Mouse (Mus musculus) intestine, embryonic 16.5 days (tissue): ENCODE data around the gene Lipc. TPM values are rescaled to one million over a fixed set of nuclear protein-coding genes. Genes with fewer than 3 reads are reported as not detected.
A peak's percentile ranks its signal among the peaks of the same experiment; 100 is the strongest.

Source experiments
- ATAC-seq: fragments of 200-750 bp; cut with Nextera tagmentation; 2 replicates; pipeline ENCODE4 v1.8.0; 2017; ENCODE audit warnings: moderate TSS enrichment, moderate library complexity
- H3K27ac ChIP-seq: fragments of 300-500 bp; sonication (generic); 2 replicates; pipeline ENCODE4 v1.5.1; 2014; ENCODE audit warnings: mild to moderate bottlenecking, low read length
- H3K27me3 ChIP-seq: fragments of 300-500 bp; sonication (generic); replicated peaks from 2 replicates; pipeline ENCODE4 v1.6.1; 2014; ENCODE audit warnings: low read length, control low read depth, mixed read lengths; ENCODE audit not compliant: control insufficient read depth, insufficient read depth
- H3K36me3 ChIP-seq: fragments of 300-500 bp; sonication (generic); 2 replicates; pipeline ENCODE4 v1.6.1; 2014; ENCODE audit warnings: low read length, control low read depth; ENCODE audit not compliant: control insufficient read depth, insufficient read depth
- H3K4me1 ChIP-seq: fragments of 300-500 bp; sonication (generic); 2 replicates; pipeline ENCODE4 v1.6.1; 2014; ENCODE audit warnings: low read length, control low read depth, mixed read lengths; ENCODE audit not compliant: control insufficient read depth, insufficient read depth
- H3K4me2 ChIP-seq: fragments of 300-500 bp; sonication (generic); 2 replicates; pipeline ENCODE4 v1.6.1; 2014; ENCODE audit warnings: low read depth, low read length, control low read depth
- H3K4me3 ChIP-seq: fragments of 300-500 bp; sonication (generic); 2 replicates; pipeline ENCODE4 v1.5.1; 2014; ENCODE audit warnings: mild to moderate bottlenecking, low read length
- H3K9ac ChIP-seq: fragments of 300-500 bp; sonication (generic); 2 replicates; pipeline ENCODE4 v1.6.1; 2014; ENCODE audit warnings: low read depth, low read length
- H3K9me3 ChIP-seq: fragments of 300-500 bp; sonication (generic); 2 replicates; pipeline ENCODE4 v1.6.1; 2016; ENCODE audit warnings: low read length, control low read depth; ENCODE audit not compliant: control insufficient read depth
- WGBS: fragments of 180-500 bp; shearing (Covaris S2); extraction: QIAGEN DNeasy Blood & Tissue Kit; methylation state at CpG from one replicate; pipeline ENCODE4 v1.1.7; 2014; 5-methylcytosine and 5-hydroxymethylcytosine counted together
- polyA plus RNA-seq: library from polyadenylated mRNA; unstranded; fragments of >200 nt; fragmentation: Nextera tagmentation; extraction: Ambion mirVana; gene quantifications from 2 replicates; pipeline ENCODE4 v1.2.1, GENCODE M21; 2015

The Lipc gene
- polyA plus RNA-seq, 1 experiment from 2014 or later: 1.4 TPM

DNA sequence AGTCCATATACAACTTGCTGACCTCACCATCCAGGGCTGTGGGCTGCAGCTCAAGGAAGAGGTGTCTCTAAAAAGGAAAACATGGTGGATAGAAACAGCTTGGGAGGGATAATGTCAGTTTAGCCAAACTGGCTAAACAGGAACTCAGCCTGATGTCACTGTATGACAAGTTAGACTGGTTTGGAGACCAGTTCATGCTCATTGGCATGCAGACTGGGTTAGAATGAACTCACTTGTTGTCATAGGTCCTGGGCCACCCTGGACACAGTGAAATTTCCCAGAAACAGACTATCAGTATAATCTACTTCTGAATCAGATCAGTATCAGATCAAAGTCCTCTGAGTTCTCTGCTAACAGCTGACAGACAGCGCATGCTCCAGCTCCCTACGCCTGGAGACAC, 63.5 kb downstream of the Lipc start:
- 73% methylated on average over 2 of the region's 2 CpGs for WGBS
- H3K4me3 ChIP-seq: no peak overlapping the region
- H3K27me3 ChIP-seq: no peaks in the 10 kb centered on the region
- no peak overlapping the region for H3K9ac ChIP-seq
- 0 out of 2 replicates have a peak, but pooled peaks cover 4% of the 10 kb centered on the region for H3K9me3 ChIP-seq
- peak; percentile 76 for ATAC-seq
- H3K36me3 ChIP-seq: no peaks in the 10 kb centered on the region
- H3K27ac ChIP-seq: peak overlapping the region; percentile 56
- H3K4me2 ChIP-seq: peak overlapping the region; percentile 8; the same call in 1 of the 2 replicates
- H3K4me1 ChIP-seq: peaks cover 9% of the 10 kb centered on the region

DNA sequence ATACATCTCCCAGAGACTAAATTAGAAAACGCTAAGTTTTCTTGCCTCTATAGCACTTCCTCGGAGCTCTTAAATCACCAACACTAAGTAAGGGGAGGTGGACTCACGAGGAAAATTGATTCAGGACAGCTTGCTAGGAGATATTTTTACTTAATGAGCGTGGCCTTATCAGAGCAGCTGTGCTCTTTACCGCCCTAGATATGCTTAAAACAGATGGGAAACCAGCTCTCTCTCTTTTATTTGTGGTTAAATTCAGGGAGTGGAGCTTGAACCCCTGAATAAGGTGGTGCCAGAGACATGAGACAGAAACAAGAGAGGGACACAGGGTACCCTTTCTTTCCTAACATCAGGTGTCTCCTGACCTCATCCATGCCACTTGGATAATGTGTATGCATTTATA, 70.0 kb downstream of the Lipc start:
- no peak overlapping the region for H3K4me2 ChIP-seq
- H3K27me3 ChIP-seq: no peaks in the 10 kb centered on the region
- H3K27ac ChIP-seq: no peak overlapping the region
- H3K9ac ChIP-seq: no peak overlapping the region
- no peak for ATAC-seq
- H3K9me3 ChIP-seq: no peaks in the 10 kb centered on the region
- WGBS: 55% methylated on average over 5 of the region's 5 CpGs
- H3K4me3 ChIP-seq: no peak overlapping the region
- no peaks in the 10 kb centered on the region for H3K4me1 ChIP-seq
- H3K36me3 ChIP-seq: no peaks in the 10 kb centered on the region

- no peak overlapping the region for H3K27ac ChIP-seq
- ATAC-seq: no peak
These were observed 73.2 kb downstream of the Lipc start for GRCm38 (mm10) chr9:70878823-70879222.

GRCm38 (mm10) chr9:70878157-70878556, 73.9 kb downstream of the Lipc start:
- H3K36me3 ChIP-seq: no peaks in the 10 kb centered on the region
- no peak for ATAC-seq

More at GRCm38 (mm10) chr9:70878823-70879222, 73.2 kb downstream of the Lipc start:
- no peak overlapping the region for H3K4me2 ChIP-seq
- H3K9me3 ChIP-seq: no peaks in the 10 kb centered on the region
- no peak overlapping the region for H3K4me3 ChIP-seq
- no peaks in the 10 kb centered on the region for H3K4me1 ChIP-seq
- H3K36me3 ChIP-seq: no peaks in the 10 kb centered on the region
- no peak overlapping the region for H3K9ac ChIP-seq
- H3K27me3 ChIP-seq: no peaks in the 10 kb centered on the region

DNA sequence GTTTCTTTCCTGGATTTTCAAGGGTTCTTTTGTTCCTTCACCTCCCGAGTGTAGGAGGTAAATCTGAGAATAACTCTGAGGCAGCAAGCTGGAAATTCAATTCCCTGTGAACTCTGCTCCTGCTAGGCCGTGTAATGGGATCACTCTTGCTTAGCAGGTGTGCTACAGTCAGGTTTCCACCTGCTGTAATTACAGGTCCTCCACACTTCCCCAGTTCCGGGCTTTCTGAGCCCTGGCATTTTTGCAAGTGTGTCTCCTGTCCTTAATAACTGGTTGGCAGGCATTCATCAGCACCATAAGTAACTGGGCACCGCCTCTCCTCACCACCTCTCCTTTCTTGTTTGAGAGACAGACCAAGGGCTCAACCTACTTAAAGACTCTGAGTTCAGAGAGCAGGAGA, 76.5 kb downstream of the Lipc start:
- no peaks in the 10 kb centered on the region for H3K36me3 ChIP-seq
- H3K4me2 ChIP-seq: no peak overlapping the region
- no peak for ATAC-seq
- WGBS: 63% methylated on average over 4 of the region's 4 CpGs
- H3K4me1 ChIP-seq: no peaks in the 10 kb centered on the region
- H3K4me3 ChIP-seq: no peak overlapping the region
- H3K9me3 ChIP-seq: no peaks in the 10 kb centered on the region
- no peak overlapping the region for H3K27ac ChIP-seq
- H3K9ac ChIP-seq: no peak overlapping the region
- no peaks in the 10 kb centered on the region for H3K27me3 ChIP-seq

More at GRCm38 (mm10) chr9:70878157-70878556, 73.9 kb downstream of the Lipc start:
- Histone ChIP-seq H3K9ac (no peak overlapping the region), H3K27me3 (no peaks in the 10 kb centered on the region), H3K9me3 (no peaks in the 10 kb centered on the region), H3K27ac (no peak overlapping the region), H3K4me3 (no peak overlapping the region), H3K4me1 (no peaks in the 10 kb centered on the region), H3K4me2 (no peak overlapping the region)
- WGBS: 84% methylated on average over 5 of the region's 5 CpGs

DNA sequence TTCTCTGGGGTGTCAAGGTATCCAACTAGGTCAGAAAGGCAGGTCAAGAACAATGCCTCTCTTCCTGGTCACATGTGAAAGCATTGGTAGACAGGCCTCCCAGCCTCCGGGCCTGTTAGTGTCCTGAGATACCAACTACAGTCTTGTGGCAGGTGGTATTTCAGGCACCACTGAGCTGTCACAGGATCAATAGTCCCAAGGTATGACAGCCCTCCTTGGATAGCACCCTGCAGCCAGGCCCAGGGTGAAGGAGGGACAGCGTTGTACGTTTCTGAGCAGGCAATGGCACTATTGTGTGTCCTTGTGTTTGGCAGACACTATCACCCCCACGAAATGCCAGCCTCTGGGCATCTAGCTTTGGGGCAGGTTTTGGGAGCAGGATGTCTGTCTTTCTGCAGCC, 77.0 kb downstream of the Lipc start:
- Histone ChIP-seq H3K4me1 (no peaks in the 10 kb centered on the region), H3K36me3 (no peaks in the 10 kb centered on the region), H3K9ac (no peak overlapping the region), H3K4me2 (no peak overlapping the region), H3K27me3 (no peaks in the 10 kb centered on the region), H3K27ac (no peak overlapping the region), H3K9me3 (no peaks in the 10 kb centered on the region), H3K4me3 (no peak overlapping the region)
- ATAC-seq: no peak
- 81% methylated on average over 4 of the region's 4 CpGs for WGBS

GRCm38 (mm10) chr9:70872675-70873074, 79.4 kb downstream of the Lipc start:
- no peak overlapping the region for H3K9ac ChIP-seq
- no peaks in the 10 kb centered on the region for H3K36me3 ChIP-seq
- 83% methylated on average over 8 of the region's 8 CpGs for WGBS
- H3K9me3 ChIP-seq: no peaks in the 10 kb centered on the region
- no peak for ATAC-seq
- no peak overlapping the region for H3K4me2 ChIP-seq
- H3K27ac ChIP-seq: no peak overlapping the region
- H3K4me1 ChIP-seq: no peaks in the 10 kb centered on the region
- H3K4me3 ChIP-seq: no peak overlapping the region
- no peaks in the 10 kb centered on the region for H3K27me3 ChIP-seq

DNA sequence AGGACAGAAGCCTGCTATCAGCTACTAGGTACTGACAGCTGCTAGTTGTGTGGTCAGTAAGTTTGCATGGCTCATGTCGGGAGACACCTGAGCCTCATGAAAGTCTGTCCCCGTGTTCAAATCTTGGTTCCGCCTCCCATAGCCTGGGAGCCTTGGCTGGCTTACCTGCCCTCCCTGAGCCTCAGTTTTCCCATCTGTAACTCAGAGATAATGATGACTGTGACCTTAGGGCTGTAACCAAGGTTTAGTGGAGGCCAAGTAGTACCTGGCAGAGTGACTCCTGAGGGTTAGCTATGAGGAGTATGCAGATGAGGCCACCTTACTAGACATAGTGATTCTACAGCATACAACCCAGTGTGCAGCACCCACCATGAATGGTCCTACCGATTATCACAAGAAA, 81.7 kb downstream of the Lipc start:
- Histone ChIP-seq H3K27ac (no peak overlapping the region), H3K9ac (no peak overlapping the region), H3K36me3 (no peaks in the 10 kb centered on the region), H3K9me3 (no peaks in the 10 kb centered on the region), H3K4me1 (no peaks in the 10 kb centered on the region), H3K4me3 (no peak overlapping the region), H3K27me3 (no peaks in the 10 kb centered on the region), H3K4me2 (no peak overlapping the region)
- ATAC-seq: no peak
- WGBS: 85% methylated on average over 4 of the region's 4 CpGs

DNA sequence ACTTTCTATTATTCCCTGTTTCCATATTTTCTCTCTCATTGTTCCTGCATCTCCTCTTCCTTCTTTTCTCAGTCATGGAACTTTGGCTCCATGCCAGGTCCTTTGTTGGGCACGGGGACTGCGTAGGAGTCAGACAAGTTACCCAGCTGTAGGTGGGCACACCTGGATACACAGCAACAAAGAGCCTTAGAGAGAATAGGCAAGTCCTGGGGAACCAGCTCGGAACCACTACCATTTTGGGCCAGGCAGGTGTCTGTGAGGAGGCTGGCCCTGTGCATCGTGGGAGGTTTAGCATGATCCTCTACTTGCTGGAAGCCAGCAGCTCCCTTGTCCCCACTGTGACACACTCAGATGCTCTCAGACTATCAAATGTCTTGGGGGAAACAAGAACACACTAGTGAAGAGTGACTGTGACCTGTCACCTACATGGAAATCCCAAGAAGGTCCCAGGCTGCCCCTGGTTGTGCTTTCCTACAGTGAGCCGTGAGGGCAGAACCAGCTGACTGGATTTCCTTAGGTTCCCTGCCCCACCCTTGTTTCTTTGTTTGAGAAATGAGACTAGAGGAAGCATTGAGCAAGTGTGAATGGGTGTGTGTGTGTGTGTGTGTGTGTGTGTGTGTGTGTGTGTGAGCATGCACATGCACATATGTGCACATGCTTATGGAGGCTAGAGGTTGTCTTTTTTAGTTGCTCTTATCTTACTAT, 82.7 kb downstream of the Lipc start:
- Histone ChIP-seq H3K4me1 (peaks cover 7% of the 10 kb centered on the region), H3K9ac (no peak overlapping the region), H3K27ac (no peak overlapping the region), H3K9me3 (no peaks in the 10 kb centered on the region), H3K4me2 (no peak overlapping the region), H3K4me3 (no peak overlapping the region), H3K27me3 (no peaks in the 10 kb centered on the region), H3K36me3 (no peaks in the 10 kb centered on the region)
- no peak for ATAC-seq
- WGBS: 79% methylated on average over 5 of the region's 5 CpGs

GRCm38 (mm10) chr9:70867381-70867780, 84.6 kb downstream of the Lipc start:
- Histone ChIP-seq H3K27me3 (no peaks in the 10 kb centered on the region), H3K27ac (no peak overlapping the region), H3K4me3 (no peak overlapping the region), H3K9me3 (no peaks in the 10 kb centered on the region), H3K4me1 (peaks cover 25% of the 10 kb centered on the region), H3K9ac (no peak overlapping the region), H3K36me3 (no peaks in the 10 kb centered on the region), H3K4me2 (no peak overlapping the region)
- no peak for ATAC-seq
- 87% methylated on average over 4 of the region's 4 CpGs for WGBS
